9 mouse cellular contexts compared by ENCODE assay signal in genomic region chr15:102126303-102126702, GRCm38 (mm10). TPM values are rescaled to one million over a fixed set of nuclear protein-coding genes. Genes with fewer than 3 reads are reported as not detected.
DNase-seq lines count a peak whose midpoint lies in the region.
"Had no signal": no experiment of that assay in that cellular context is flagged by ENCODE, and none has a peak within 500 bp of the region (broad histone marks: within the 10 kb centered on the region; RNA-seq: fewer than 3 reads in every experiment).

No protein-coding gene starts in this region.

- peak; percentile 75 to 86 for DNase-seq in heart, adult 18-20 months
- DNase-seq in heart, postnatal 25 days (ENCODE audit: low spot score), result no peak
- DNase-seq in cerebellum, adult 9-10 months, result peak; percentile 75
- peak; percentile 74 for DNase-seq in heart, postnatal 14 days
- DNase-seq in lung, postnatal 14 days, result peak; percentile 67
- no peak for DNase-seq in layer of hippocampus, postnatal 14 days (ENCODE audit: low spot score in 2 of 2)
- no peak for DNase-seq in embryo, embryonic 10 days (ENCODE audit: low spot score)
- DNase-seq in layer of hippocampus, adult 9-10 months (ENCODE audit: low spot score), result no peak
- DNase-seq: midbrain, embryonic 14.5 days had no signal

- intact Hi-C loops in heart, postnatal 25 days (cut with DNase I), result no loop called here
- intact Hi-C loops in heart, postnatal 14 days (cut with DNase I), result no loop called here

RNA-seq across cellular contexts. Expression of gene Spryd3, which starts 9.7 kb away (rescaled TPM):
- 10 to 100 TPM; 14.4 to 15.3 TPM for total RNA-seq in heart, adult 18-20 months (2021)
- total RNA-seq in heart, postnatal 25 days (2021), result 10 to 100 TPM; 13.2 to 15.1 TPM
- total RNA-seq in heart, postnatal 14 days (2021), result 10 to 100 TPM; 14.0 to 17.5 TPM
- total RNA-seq in layer of hippocampus, postnatal 14 days (2021), result 100 to 1,000 TPM; 163 to 164 TPM

RNA-seq across cellular contexts. Expression of gene Igfbp6, which starts 17.9 kb away (rescaled TPM):
- total RNA-seq in heart, adult 18-20 months (2021), result 10 to 100 TPM; 23.3 to 39.7 TPM
- total RNA-seq in heart, postnatal 25 days (2021), result 10 to 100 TPM; 38.3 to 43.6 TPM
- total RNA-seq in heart, postnatal 14 days (2021), result 10 to 100 TPM; 42.0 to 51.8 TPM
- total RNA-seq in layer of hippocampus, postnatal 14 days (2021), result 1 to 10 TPM; 3.0 to 4.0 TPM

RNA-seq across cellular contexts. Expression of gene Soat2, which starts 24.0 kb away (rescaled TPM):
- not detected for total RNA-seq in heart, adult 18-20 months (2021)
- under 1 TPM in 1 of 2 experiments, not detected in 1; 0.11 TPM for total RNA-seq in heart, postnatal 25 days (2021)
- total RNA-seq in heart, postnatal 14 days (2021), result under 1 TPM in 1 of 2 experiments, not detected in 1; 0.17 TPM
- not detected for total RNA-seq in layer of hippocampus, postnatal 14 days (2021)

RNA-seq across cellular contexts. Expression of gene Tns2, which starts 26.1 kb away (rescaled TPM):
- total RNA-seq in heart, adult 18-20 months (2021), result 100 to 1,000 TPM; 109 to 123 TPM
- total RNA-seq in heart, postnatal 25 days (2021), result 100 to 1,000 TPM in 1 of 2 experiments, 10 to 100 TPM in 1; 98.6 to 118 TPM
- total RNA-seq in heart, postnatal 14 days (2021), result 100 to 1,000 TPM; 119 to 121 TPM
- 10 to 100 TPM; 10.0 to 15.8 TPM for total RNA-seq in layer of hippocampus, postnatal 14 days (2021)

RNA-seq across cellular contexts. Expression of gene Eif4b, which starts 52.7 kb away (rescaled TPM):
- 100 to 1,000 TPM; 151 to 167 TPM for total RNA-seq in heart, adult 18-20 months (2021)
- 100 to 1,000 TPM; 131 to 144 TPM for total RNA-seq in heart, postnatal 25 days (2021)
- 100 to 1,000 TPM; 130 to 147 TPM for total RNA-seq in heart, postnatal 14 days (2021)
- total RNA-seq in layer of hippocampus, postnatal 14 days (2021), result 100 to 1,000 TPM; 179 to 184 TPM

Comparison
In these comparisons a context has a peak if more than half of its experiments do, and no peak if none do; other contexts are left out.
1. DNase-seq: peak in heart, adult 18-20 months (2 of 2), cerebellum, adult 9-10 months (single experiment), heart, postnatal 14 days (2 of 2) and lung, postnatal 14 days (single experiment); none in heart, postnatal 25 days (single experiment), layer of hippocampus, postnatal 14 days (0 of 2), embryo, embryonic 10 days (single experiment) and layer of hippocampus, adult 9-10 months (single experiment).
2. RNA of gene Spryd3, which starts 9.7 kb away (total RNA-seq): 163 to 164 TPM in layer of hippocampus, postnatal 14 days; 14.0 to 17.5 TPM in heart, postnatal 14 days, 14.4 to 15.3 TPM in heart, adult 18-20 months and 13.2 to 15.1 TPM in heart, postnatal 25 days; every median in the first group is over 4 times any median in the second.
3. RNA of gene Igfbp6, which starts 17.9 kb away (total RNA-seq): 42.0 to 51.8 TPM in heart, postnatal 14 days, 38.3 to 43.6 TPM in heart, postnatal 25 days and 23.3 to 39.7 TPM in heart, adult 18-20 months; 3.0 to 4.0 TPM in layer of hippocampus, postnatal 14 days; every median in the first group is over 4 times any median in the second.